Mouse (Mus musculus) spleen, postnatal 0 days (tissue): ENCODE results near the gene Crhr2. TPM values are rescaled to one million over a fixed set of nuclear protein-coding genes. Genes with fewer than 3 reads are reported as not detected.

Experiments used
- polyA plus RNA-seq: library from polyadenylated mRNA; unstranded; fragments of >200 nt; fragmentation: Nextera tagmentation; extraction: Ambion mirVana; gene quantifications from 2 replicates; pipeline ENCODE4 v1.2.1, GENCODE M21; 2015

The Crhr2 gene
- not detected in 2 replicates for polyA plus RNA-seq

DNA sequence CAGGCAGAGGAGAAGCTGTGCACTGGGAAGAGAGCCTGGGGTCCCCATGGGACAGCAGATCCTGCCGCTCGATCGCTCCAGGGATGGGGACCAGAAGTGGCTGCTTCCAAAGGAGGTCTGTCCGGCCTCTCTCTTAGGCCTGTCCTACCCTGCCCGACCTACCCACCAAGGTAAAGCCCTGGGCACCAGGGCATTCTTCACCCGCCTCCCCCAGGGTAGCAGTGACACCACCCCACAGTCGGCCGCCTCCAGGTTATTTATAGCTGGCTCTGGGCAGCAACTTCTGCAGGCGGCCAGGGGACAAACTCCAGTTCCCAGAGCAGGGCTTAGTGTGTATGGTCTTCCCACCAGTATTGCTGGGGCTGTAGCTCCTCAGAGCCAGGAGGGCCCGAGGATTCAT lies at the start of gene Crhr2:
Crhr2 (minus strand) TSS at position 223 of the 400 bp plus-strand sequence.

DNA sequence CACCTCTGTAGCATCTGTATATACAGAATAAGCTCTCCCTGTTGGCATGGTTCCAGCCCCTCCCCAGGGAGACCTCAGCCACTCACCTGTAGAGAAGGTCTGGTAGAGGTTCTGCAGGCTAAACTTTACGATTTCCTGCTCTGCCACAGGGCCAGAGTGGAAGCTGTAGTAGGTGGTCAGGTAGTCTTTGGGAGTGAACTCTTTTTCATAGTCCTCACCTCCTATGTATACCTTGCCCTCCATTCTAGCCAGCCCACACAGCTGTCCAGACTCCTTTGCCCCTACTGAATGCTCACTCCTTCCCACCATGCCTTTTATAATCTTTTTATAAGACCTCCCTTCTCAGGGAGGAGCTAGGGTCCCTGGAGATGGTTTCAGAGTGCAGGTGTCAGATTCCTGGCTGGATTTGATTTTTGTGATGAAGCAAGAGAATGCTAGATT lies 41.9 kb upstream of the Crhr2 start, which contains the start of gene Inmt:
Inmt (minus strand) TSS at position 303 of the 441 bp plus-strand sequence.

Other genes with a start within 250 kb of the Crhr2 start
- 4.4 and 6.6 TPM in 2 replicates for gene Nod1, start 160.4 kb downstream of the Crhr2 start, polyA plus RNA-seq
- 11.0 and 13.1 TPM in 2 replicates for gene Ggct, start 140.1 kb downstream of the Crhr2 start, polyA plus RNA-seq
- 86.7 and 89.7 TPM in 2 replicates for gene Gars, start 95.0 kb downstream of the Crhr2 start, polyA plus RNA-seq
- 0.14 TPM in 1 of 2 replicates, not detected in the other for gene Inmt, start 42.0 kb upstream of the Crhr2 start, polyA plus RNA-seq
- gene Mindy4, start 70.4 kb upstream of the Crhr2 start, polyA plus RNA-seq = 1.9 and 2.2 TPM in 2 replicates
- gene Aqp1, start 203.4 kb upstream of the Crhr2 start, polyA plus RNA-seq = 278 and 303 TPM in 2 replicates
- gene Ghrhr, start 243.3 kb upstream of the Crhr2 start, polyA plus RNA-seq = 0.25 and 0.36 TPM in 2 replicates